Mouse (Mus musculus): ENCODE measurements around the gene Slc25a35. TPM values are rescaled to one million over a fixed set of nuclear protein-coding genes. Genes with fewer than 3 reads are reported as not detected.
"Not testable (repeated sequence)": the region's sequence is repeated elsewhere in the genome, so short reads cannot be mapped to it uniquely, and the experiment has no call there.

Slc25a35 gene
- polyA plus RNA-seq, 1 experiment = not detected

GRCm38 (mm10) chr11:68987365-68987882, 19.5 kb downstream of the Slc25a35 start:
- Histone ChIP-seq H3K9me3 (ENCODE audit: control insufficient read depth, low read length) (no peaks in the 10 kb centered on the region), H3K4me1 (ENCODE audit: control insufficient read depth) (no peaks in the 10 kb centered on the region; the same call in 1 of the 2 replicates), H3K36me3 (ENCODE audit: control insufficient read depth) (peaks cover 72% of the 10 kb centered on the region), H3K27me3 (ENCODE audit: control insufficient read depth) (no peaks in the 10 kb centered on the region), H3K4me3 (replicated peaks) (no peak overlapping the region)
- no peak for TF ChIP-seq TAL1 (IDR thresholded peaks at IDR 0.05; ENCODE audit: low read length)
- TF ChIP-seq GATA1 (IDR thresholded peaks at IDR 0.05; ENCODE audit: low read length) = no peak

- Histone ChIP-seq H3K36me3 (ENCODE audit: control insufficient read depth) (peaks cover 81% of the 10 kb centered on the region), H3K4me3 (replicated peaks) (no peak overlapping the region), H3K27me3 (ENCODE audit: control insufficient read depth) (no peaks in the 10 kb centered on the region), H3K4me1 (ENCODE audit: control insufficient read depth) (no peaks in the 10 kb centered on the region), H3K9me3 (ENCODE audit: control insufficient read depth, low read length) (no peaks in the 10 kb centered on the region)
- TF ChIP-seq GATA1 (IDR thresholded peaks at IDR 0.05; ENCODE audit: low read length) = no peak
These were observed 20.4 kb downstream of the Slc25a35 start for GRCm38 (mm10) chr11:68988341-68988740.

GRCm38 (mm10) chr11:68993122-68993521, 25.2 kb downstream of the Slc25a35 start:
- no peaks in the 10 kb centered on the region for H3K27me3 ChIP-seq (ENCODE audit: control insufficient read depth)
- H3K4me1 ChIP-seq (ENCODE audit: control insufficient read depth) = peaks cover 3% of the 10 kb centered on the region
- H3K4me3 ChIP-seq (replicated peaks) = no peak overlapping the region
- no peaks in the 10 kb centered on the region for H3K9me3 ChIP-seq (ENCODE audit: control insufficient read depth, low read length)
- TF ChIP-seq GATA1 (IDR thresholded peaks at IDR 0.05; ENCODE audit: low read length) (no peak), TAL1 (IDR thresholded peaks at IDR 0.05; ENCODE audit: low read length) (no peak)
- peaks cover 98% of the 10 kb centered on the region for H3K36me3 ChIP-seq (ENCODE audit: control insufficient read depth)

GRCm38 (mm10) chr11:68994377-68994776, 26.4 kb downstream of the Slc25a35 start:
- TF ChIP-seq TAL1 (IDR thresholded peaks at IDR 0.05; ENCODE audit: low read length) (no peak), GATA1 (IDR thresholded peaks at IDR 0.05; ENCODE audit: low read length) (no peak)
- Histone ChIP-seq H3K4me3 (replicated peaks) (no peak overlapping the region), H3K36me3 (ENCODE audit: control insufficient read depth) (peaks cover 99% of the 10 kb centered on the region), H3K4me1 (ENCODE audit: control insufficient read depth) (peaks cover 3% of the 10 kb centered on the region), H3K27me3 (ENCODE audit: control insufficient read depth) (no peaks in the 10 kb centered on the region), H3K9me3 (ENCODE audit: control insufficient read depth, low read length) (no peaks in the 10 kb centered on the region)

GRCm38 (mm10) chr11:68997080-68997479, 29.1 kb downstream of the Slc25a35 start:
- TF ChIP-seq TAL1 (IDR thresholded peaks at IDR 0.05; ENCODE audit: low read length) (no peak), GATA1 (IDR thresholded peaks at IDR 0.05; ENCODE audit: low read length) (no peak)
- no peaks in the 10 kb centered on the region for H3K27me3 ChIP-seq (ENCODE audit: control insufficient read depth)
- H3K4me1 ChIP-seq (ENCODE audit: control insufficient read depth) = peaks cover 3% of the 10 kb centered on the region

GRCm38 (mm10) chr11:69002782-69003181, 34.9 kb downstream of the Slc25a35 start:
- not testable (repeated sequence) for H3K9me3 ChIP-seq (ENCODE audit: control insufficient read depth, low read length); H3K4me3 ChIP-seq (replicated peaks); H3K27me3 ChIP-seq (ENCODE audit: control insufficient read depth)
- H3K4me1 ChIP-seq (ENCODE audit: control insufficient read depth) = peaks cover 36% of the 10 kb centered on the region
- peaks cover 79% of the 10 kb centered on the region for H3K36me3 ChIP-seq (ENCODE audit: control insufficient read depth)

More at GRCm38 (mm10) chr11:68997080-68997479, 29.1 kb downstream of the Slc25a35 start:
- Histone ChIP-seq H3K4me3 (replicated peaks) (no peak overlapping the region), H3K9me3 (ENCODE audit: control insufficient read depth, low read length) (no peaks in the 10 kb centered on the region), H3K36me3 (ENCODE audit: control insufficient read depth) (peaks cover 98% of the 10 kb centered on the region)

- H3K27me3 ChIP-seq (ENCODE audit: control insufficient read depth) = no peaks in the 10 kb centered on the region
- H3K4me1 ChIP-seq (ENCODE audit: control insufficient read depth) = peaks cover 43% of the 10 kb centered on the region
- TF ChIP-seq GATA1 (IDR thresholded peaks at IDR 0.05; ENCODE audit: low read length) (no peak), TAL1 (IDR thresholded peaks at IDR 0.05; ENCODE audit: low read length) (no peak)
- peaks cover 71% of the 10 kb centered on the region for H3K36me3 ChIP-seq (ENCODE audit: control insufficient read depth)
- no peak overlapping the region for H3K4me3 ChIP-seq (replicated peaks)
- no peaks in the 10 kb centered on the region for H3K9me3 ChIP-seq (ENCODE audit: control insufficient read depth, low read length)
These were observed 35.7 kb downstream of the Slc25a35 start for GRCm38 (mm10) chr11:69003592-69003991.

- peaks cover 51% of the 10 kb centered on the region for H3K4me1 ChIP-seq (ENCODE audit: control insufficient read depth)
- TF ChIP-seq GATA1 (IDR thresholded peaks at IDR 0.05; ENCODE audit: low read length) (0 out of 2 replicates have a peak, but pooled peaks have one; percentile 14), TAL1 (IDR thresholded peaks at IDR 0.05; ENCODE audit: low read length) (peak; percentile 31; the same call in 1 of the 3 replicates)
These were observed 37.3 kb downstream of the Slc25a35 start for GRCm38 (mm10) chr11:69005193-69005592.

GRCm38 (mm10) chr11:69006575-69006974, 38.6 kb downstream of the Slc25a35 start:
- Histone ChIP-seq H3K4me1 (ENCODE audit: control insufficient read depth) (peaks cover 65% of the 10 kb centered on the region), H3K36me3 (ENCODE audit: control insufficient read depth) (peaks cover 42% of the 10 kb centered on the region), H3K4me3 (replicated peaks) (peak overlapping the region; percentile 70)
- H3K27me3 ChIP-seq (ENCODE audit: control insufficient read depth); H3K9me3 ChIP-seq (ENCODE audit: control insufficient read depth, low read length): not testable (repeated sequence)

More at GRCm38 (mm10) chr11:69005193-69005592, 37.3 kb downstream of the Slc25a35 start:
- Histone ChIP-seq H3K9me3 (ENCODE audit: control insufficient read depth, low read length) (no peaks in the 10 kb centered on the region), H3K27me3 (ENCODE audit: control insufficient read depth) (no peaks in the 10 kb centered on the region), H3K36me3 (ENCODE audit: control insufficient read depth) (peaks cover 56% of the 10 kb centered on the region), H3K4me3 (replicated peaks) (peak overlapping the region; percentile 19)

Data from erythroblast, embryonic 14.5 days (primary cell).